Mouse (Mus musculus): ENCODE data around the gene Mgat4e.
"Not testable (repeated sequence)": the region's sequence is repeated elsewhere in the genome, so short reads cannot be mapped to it uniquely, and the experiment has no call there.

GRCm38 (mm10) chr1:134517841-134518240, 31.6 kb downstream of the Mgat4e start:
- TF ChIP-seq CTCF (IDR thresholded peaks at IDR 0.05; ENCODE audit: control insufficient read depth, insufficient read depth, insufficient replicate concordance, low read depth, low read length); POLR2A (IDR thresholded peaks at IDR 0.05; ENCODE audit: control insufficient read depth, low read depth, low read length): not testable (repeated sequence)

All from testis, adult 2 months (tissue).